Mouse (Mus musculus): ENCODE results near the gene Myo5a. TPM values are rescaled to one million over a fixed set of nuclear protein-coding genes. Genes with fewer than 3 reads are reported as not detected.

Gene Myo5a
- polyA plus RNA-seq, 1 experiment from 2014 or later: 45.9 TPM

- peak; percentile 74 for ATAC-seq (ENCODE audit: low FRiP score)
- Histone ChIP-seq H3K9me3 (no peaks in the 10 kb centered on the region), H3K27ac (0 out of 2 replicates have a peak overlapping the region, but pooled peaks have one; percentile 15), H3K4me3 (replicated peaks) (no peak overlapping the region), H3K9ac (no peak overlapping the region), H3K4me1 (no peaks in the 10 kb centered on the region; the same call in 1 of the 2 replicates), H3K36me3 (replicated peaks) (no peaks in the 10 kb centered on the region), H3K4me2 (no peak overlapping the region), H3K27me3 (no peaks in the 10 kb centered on the region)
- WGBS: 39% methylated on average over 5 of the region's 5 CpGs
Observed at GRCm38 (mm10) chr9:75085242-75085824, 14.5 kb downstream of the Myo5a start.

DNA sequence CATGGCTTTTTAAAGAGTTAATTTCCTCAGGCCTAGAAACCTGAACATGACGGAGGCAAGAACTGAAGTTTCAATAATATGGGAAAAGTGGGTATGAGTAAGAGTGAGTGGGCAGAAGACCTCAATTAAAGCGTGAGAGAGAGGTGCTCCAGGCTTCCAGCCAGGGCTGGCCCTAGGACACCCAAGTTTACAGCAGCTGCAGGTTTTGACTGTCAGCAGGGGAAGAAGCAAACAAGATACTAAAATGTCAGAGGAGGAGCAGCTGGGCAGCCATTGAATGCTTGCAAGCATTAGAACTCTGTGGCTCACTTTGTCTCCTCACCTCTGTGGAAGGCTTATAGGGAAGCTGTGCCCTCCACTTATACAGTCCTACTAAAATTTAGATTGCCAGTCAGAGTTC lies 17.0 kb downstream of the Myo5a start:
- H3K9me3 ChIP-seq: no peaks in the 10 kb centered on the region
- no peak overlapping the region for H3K4me2 ChIP-seq
- no peaks in the 10 kb centered on the region; the same call in 1 of the 2 replicates for H3K4me1 ChIP-seq
- H3K36me3 ChIP-seq (replicated peaks): no peaks in the 10 kb centered on the region
- no peak overlapping the region for H3K27ac ChIP-seq
- H3K4me3 ChIP-seq (replicated peaks): no peak overlapping the region
- WGBS: 70% methylated on average over 2 of the region's 2 CpGs
- no peak for ATAC-seq (ENCODE audit: low FRiP score)
- H3K9ac ChIP-seq: no peak overlapping the region
- H3K27me3 ChIP-seq: no peaks in the 10 kb centered on the region

- no peak for ATAC-seq (ENCODE audit: low FRiP score)
- H3K27ac ChIP-seq: no peak overlapping the region
- H3K36me3 ChIP-seq (replicated peaks): no peaks in the 10 kb centered on the region
- H3K9me3 ChIP-seq: no peaks in the 10 kb centered on the region
- H3K4me3 ChIP-seq (replicated peaks): no peak overlapping the region
- H3K9ac ChIP-seq: no peak overlapping the region
- H3K27me3 ChIP-seq: no peaks in the 10 kb centered on the region
- no peaks in the 10 kb centered on the region; the same call in 1 of the 2 replicates for H3K4me1 ChIP-seq
- H3K4me2 ChIP-seq: no peak overlapping the region
- 87% methylated on average over 3 of the region's 3 CpGs for WGBS
Observed at GRCm38 (mm10) chr9:75089285-75089684, 18.5 kb downstream of the Myo5a start.

DNA sequence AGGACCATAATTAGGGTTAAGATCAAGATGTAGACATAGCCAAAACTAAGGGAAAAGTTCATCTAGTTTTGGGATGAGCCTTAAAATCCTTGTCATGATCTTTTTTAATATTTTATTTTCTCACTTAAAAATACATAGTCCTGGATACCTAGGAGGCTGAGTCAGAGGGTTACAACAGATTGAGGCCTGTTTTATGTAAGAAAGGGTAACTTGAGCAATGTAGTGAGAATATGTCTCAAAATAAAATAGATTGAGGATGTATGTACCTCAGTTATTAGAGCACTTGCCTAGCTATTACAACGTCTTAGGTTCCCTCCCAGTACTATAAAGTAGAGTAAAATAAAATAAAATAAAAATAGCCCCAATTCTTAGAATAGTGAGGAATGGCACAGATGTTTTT lies 21.3 kb downstream of the Myo5a start:
- no peaks in the 10 kb centered on the region for H3K36me3 ChIP-seq (replicated peaks)
- H3K27ac ChIP-seq: no peak overlapping the region
- WGBS: 84% methylated on average over 1 of the region's 1 CpGs
- H3K9ac ChIP-seq: no peak overlapping the region
- no peak for ATAC-seq (ENCODE audit: low FRiP score)
- no peaks in the 10 kb centered on the region for H3K27me3 ChIP-seq
- H3K4me1 ChIP-seq: no peaks in the 10 kb centered on the region; the same call in 1 of the 2 replicates
- H3K9me3 ChIP-seq: no peaks in the 10 kb centered on the region
- H3K4me2 ChIP-seq: no peak overlapping the region
- H3K4me3 ChIP-seq (replicated peaks): no peak overlapping the region

DNA sequence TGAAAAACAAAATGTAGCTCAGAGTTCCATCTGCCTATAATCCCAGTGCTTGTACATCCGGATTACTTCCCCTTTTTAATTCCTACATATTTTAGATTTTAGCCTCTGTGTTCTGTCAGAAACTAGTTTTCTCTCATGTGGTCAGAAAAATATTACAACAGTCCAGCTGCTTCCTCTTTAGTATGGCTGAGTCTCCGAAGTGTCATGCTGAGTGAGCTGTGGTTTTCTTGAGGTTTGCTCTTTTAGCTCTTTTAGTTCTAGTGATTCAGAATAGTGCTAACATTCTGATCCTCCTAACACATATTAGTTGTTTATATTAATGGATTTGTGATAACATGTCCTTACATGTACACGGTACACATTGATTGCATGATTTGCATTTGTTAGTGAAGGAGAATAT lies 23.9 kb downstream of the Myo5a start:
- Histone ChIP-seq H3K36me3 (replicated peaks) (no peaks in the 10 kb centered on the region; the same call in none of the 2 replicates), H3K27me3 (no peaks in the 10 kb centered on the region), H3K4me1 (no peaks in the 10 kb centered on the region; the same call in 1 of the 2 replicates), H3K9me3 (no peaks in the 10 kb centered on the region), H3K4me2 (no peak overlapping the region), H3K27ac (no peak overlapping the region), H3K4me3 (replicated peaks) (no peak overlapping the region), H3K9ac (no peak overlapping the region)
- WGBS: 88% methylated on average over 3 of the region's 3 CpGs
- ATAC-seq (ENCODE audit: low FRiP score): no peak

- no peaks in the 10 kb centered on the region; the same call in none of the 2 replicates for H3K36me3 ChIP-seq (replicated peaks)
- no peak overlapping the region for H3K4me3 ChIP-seq (replicated peaks)
- peaks cover 3% of the 10 kb centered on the region; the same call in 1 of the 2 replicates for H3K4me1 ChIP-seq
- no peak overlapping the region for H3K27ac ChIP-seq
- no peaks in the 10 kb centered on the region for H3K27me3 ChIP-seq
- 94% methylated on average over 9 of the region's 9 CpGs for WGBS
- H3K9me3 ChIP-seq: no peaks in the 10 kb centered on the region
- H3K9ac ChIP-seq: no peak overlapping the region
- no peak for ATAC-seq (ENCODE audit: low FRiP score)
- no peak overlapping the region for H3K4me2 ChIP-seq
Observed at GRCm38 (mm10) chr9:75098937-75099336, 28.1 kb downstream of the Myo5a start.

GRCm38 (mm10) chr9:75100157-75100781 lies 29.5 kb downstream of the Myo5a start:
- Histone ChIP-seq H3K36me3 (replicated peaks) (no peaks in the 10 kb centered on the region; the same call in none of the 2 replicates), H3K27me3 (no peaks in the 10 kb centered on the region), H3K9me3 (no peaks in the 10 kb centered on the region), H3K4me3 (replicated peaks) (no peak overlapping the region), H3K9ac (no peak overlapping the region), H3K4me2 (no peak overlapping the region), H3K4me1 (peaks cover 8% of the 10 kb centered on the region; the same call in 1 of the 2 replicates), H3K27ac (no peak overlapping the region)
- 91% methylated on average over 8 of the region's 8 CpGs for WGBS
- no peak for ATAC-seq (ENCODE audit: low FRiP score)

DNA sequence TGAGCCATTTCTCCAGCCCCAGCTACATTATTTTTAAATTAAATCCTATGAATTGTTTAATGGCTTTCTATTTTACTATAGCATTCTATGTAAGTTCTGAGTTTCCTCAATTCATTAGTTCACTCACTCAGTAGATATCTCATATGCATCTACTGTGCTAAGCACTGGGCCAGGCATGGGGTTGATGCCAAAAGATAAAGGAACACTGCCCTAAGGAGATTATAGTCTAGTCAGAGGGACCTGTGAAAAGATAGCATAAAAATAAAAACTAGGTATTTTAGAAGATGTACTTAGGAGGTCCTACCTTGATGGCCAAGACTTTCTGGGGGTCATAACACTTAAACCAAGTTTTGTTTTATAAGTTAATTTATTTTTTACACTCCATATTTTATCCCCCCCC lies 31.3 kb downstream of the Myo5a start:
- Histone ChIP-seq H3K27ac (no peak overlapping the region), H3K4me3 (replicated peaks) (no peak overlapping the region), H3K27me3 (no peaks in the 10 kb centered on the region)

DNA sequence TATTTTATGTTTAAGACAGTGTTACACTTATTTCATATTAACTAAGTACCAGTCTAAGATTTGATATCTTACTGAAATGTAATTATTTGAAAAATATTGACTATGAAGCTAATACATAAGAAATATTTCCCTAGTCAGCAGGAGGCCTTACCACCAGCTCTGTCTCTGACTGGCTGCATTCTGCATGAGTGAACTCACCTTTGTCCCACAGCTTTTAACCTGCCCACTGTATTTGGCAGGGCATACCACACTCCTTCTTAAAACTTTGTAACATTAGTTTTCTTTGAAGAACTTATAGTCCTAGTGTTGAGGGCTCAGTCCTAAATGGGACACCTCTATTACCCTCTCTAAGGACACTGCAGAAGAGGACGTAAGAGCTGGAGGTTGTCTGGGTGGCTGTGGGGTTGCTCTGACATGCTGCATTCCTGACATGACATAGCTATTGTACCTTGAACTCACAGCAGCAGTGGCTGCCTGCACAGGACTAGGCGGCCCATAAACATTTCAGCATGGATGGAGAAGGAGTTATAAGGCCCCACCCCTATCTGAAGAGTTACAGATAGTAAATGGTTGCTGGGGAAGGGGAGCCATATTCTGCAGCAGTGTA lies 45.9 kb downstream of the Myo5a start:
- Histone ChIP-seq H3K4me1 (no peaks in the 10 kb centered on the region), H3K4me2 (no peak overlapping the region), H3K27ac (no peak overlapping the region), H3K27me3 (no peaks in the 10 kb centered on the region), H3K9ac (no peak overlapping the region), H3K36me3 (replicated peaks) (peaks cover 11% of the 10 kb centered on the region), H3K9me3 (no peaks in the 10 kb centered on the region), H3K4me3 (replicated peaks) (no peak overlapping the region)
- ATAC-seq (ENCODE audit: low FRiP score): no peak
- 81% methylated on average over 2 of the region's 2 CpGs for WGBS

More for the DNA sequence above, 31.3 kb downstream of the Myo5a start:
- Histone ChIP-seq H3K9me3 (no peaks in the 10 kb centered on the region), H3K4me1 (peaks cover 8% of the 10 kb centered on the region; the same call in 1 of the 2 replicates), H3K36me3 (replicated peaks) (no peaks in the 10 kb centered on the region; the same call in none of the 2 replicates), H3K4me2 (no peak overlapping the region), H3K9ac (no peak overlapping the region)
- no peak for ATAC-seq (ENCODE audit: low FRiP score)

DNA sequence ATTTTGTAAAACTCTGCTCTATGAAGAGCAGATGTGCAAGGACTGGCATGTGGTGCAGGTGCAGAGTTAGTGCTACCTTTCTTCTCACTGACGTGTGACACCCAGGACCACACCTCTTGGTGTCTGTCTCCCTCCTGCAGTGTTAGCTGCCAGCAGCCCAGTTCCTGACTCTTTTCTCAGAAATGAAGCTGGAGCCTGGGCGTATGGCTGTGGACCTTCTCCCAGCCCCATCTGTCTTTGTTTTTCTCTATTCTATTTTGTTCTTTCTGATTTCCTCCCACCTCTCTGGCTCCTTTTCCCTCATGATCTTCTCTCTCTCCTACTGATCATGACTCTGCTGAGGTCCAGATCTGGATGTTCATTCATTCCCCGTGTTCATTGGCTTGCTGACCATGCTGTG lies 50.3 kb downstream of the Myo5a start:
- Histone ChIP-seq H3K4me2 (no peak overlapping the region), H3K36me3 (replicated peaks) (peaks cover 16% of the 10 kb centered on the region), H3K9ac (no peak overlapping the region), H3K4me3 (replicated peaks) (no peak overlapping the region), H3K9me3 (no peaks in the 10 kb centered on the region), H3K27me3 (no peaks in the 10 kb centered on the region), H3K4me1 (no peaks in the 10 kb centered on the region), H3K27ac (no peak overlapping the region)
- ATAC-seq (ENCODE audit: low FRiP score): no peak
- WGBS: 91% methylated on average over 3 of the region's 3 CpGs

- no peaks in the 10 kb centered on the region for H3K4me1 ChIP-seq
- H3K4me3 ChIP-seq (replicated peaks): no peak overlapping the region
- ATAC-seq (ENCODE audit: low FRiP score): no peak
- H3K9ac ChIP-seq: no peak overlapping the region
- 77% methylated on average over 6 of the region's 6 CpGs for WGBS
- no peaks in the 10 kb centered on the region for H3K27me3 ChIP-seq
- H3K27ac ChIP-seq: no peak overlapping the region
- H3K36me3 ChIP-seq (replicated peaks): peaks cover 27% of the 10 kb centered on the region
- H3K4me2 ChIP-seq: no peak overlapping the region
- no peaks in the 10 kb centered on the region for H3K9me3 ChIP-seq
Observed at GRCm38 (mm10) chr9:75124201-75124721, 53.4 kb downstream of the Myo5a start.

DNA sequence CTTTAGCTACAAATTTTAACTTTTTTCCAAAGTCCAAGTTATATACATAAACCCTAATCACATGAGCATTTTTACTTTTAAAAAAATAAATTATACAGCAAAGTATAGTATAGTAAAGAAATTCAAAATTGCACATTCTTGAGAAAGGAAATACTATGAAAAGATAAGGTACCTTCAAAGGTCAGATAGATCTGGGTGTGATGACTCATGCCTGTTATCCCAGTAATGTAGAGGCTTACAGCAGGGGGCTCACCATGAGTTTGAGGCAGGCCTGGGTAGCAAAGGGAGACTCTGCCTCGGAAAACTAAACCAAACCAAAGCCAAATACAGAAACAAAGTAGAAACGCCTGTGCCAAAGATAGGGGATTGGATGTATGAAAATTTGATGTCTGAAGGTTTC lies 59.7 kb downstream of the Myo5a start:
- no peak overlapping the region for H3K4me3 ChIP-seq (replicated peaks)
- no peaks in the 10 kb centered on the region for H3K4me1 ChIP-seq
- WGBS: 89% methylated on average over 2 of the region's 2 CpGs
- peaks cover 32% of the 10 kb centered on the region for H3K36me3 ChIP-seq (replicated peaks)
- H3K9me3 ChIP-seq: no peaks in the 10 kb centered on the region
- no peak overlapping the region for H3K9ac ChIP-seq
- ATAC-seq (ENCODE audit: low FRiP score): no peak
- H3K4me2 ChIP-seq: no peak overlapping the region
- H3K27me3 ChIP-seq: no peaks in the 10 kb centered on the region
- H3K27ac ChIP-seq: no peak overlapping the region

Data from forebrain, embryonic 12.5 days (tissue).